Mouse (Mus musculus) cerebellum, adult (tissue): ENCODE data around the gene A4gnt.
"Not testable (repeated sequence)": the region's sequence is repeated elsewhere in the genome, so short reads cannot be mapped to it uniquely, and the experiment has no call there.

Source experiments
- ATAC-seq: cut with Nextera tagmentation; 2 replicates; pipeline ENCODE4 v1.9.2; 2017; ENCODE audit warnings: mild to moderate bottlenecking, moderate library complexity, mixed read lengths; ENCODE audit not compliant: insufficient number of reproducible peaks, low FRiP score, low TSS enrichment

A4gnt gene

DNA sequence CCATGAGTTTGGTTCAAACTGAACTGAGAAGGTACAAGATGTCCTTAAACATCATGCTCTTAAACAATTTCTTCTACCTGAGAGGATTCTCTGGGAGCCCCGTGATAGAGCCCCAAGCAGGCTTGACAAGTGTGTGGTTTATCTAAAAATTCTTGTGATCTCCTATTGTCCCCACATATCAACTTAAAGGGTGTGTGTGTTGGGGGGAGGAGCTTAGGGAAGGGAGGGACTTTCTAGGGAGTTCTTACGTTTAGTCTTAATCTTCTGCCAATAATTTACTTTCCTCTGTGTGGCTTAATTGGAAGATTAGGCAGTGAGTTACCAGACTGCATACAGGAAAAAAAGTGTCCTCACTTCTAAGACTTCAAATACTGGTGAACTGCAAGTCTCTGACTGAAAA is at the start of gene A4gnt:
Gene A4gnt (plus strand): TSS at position 301 of the 400 bp plus-strand sequence.
- no peak for ATAC-seq

DNA sequence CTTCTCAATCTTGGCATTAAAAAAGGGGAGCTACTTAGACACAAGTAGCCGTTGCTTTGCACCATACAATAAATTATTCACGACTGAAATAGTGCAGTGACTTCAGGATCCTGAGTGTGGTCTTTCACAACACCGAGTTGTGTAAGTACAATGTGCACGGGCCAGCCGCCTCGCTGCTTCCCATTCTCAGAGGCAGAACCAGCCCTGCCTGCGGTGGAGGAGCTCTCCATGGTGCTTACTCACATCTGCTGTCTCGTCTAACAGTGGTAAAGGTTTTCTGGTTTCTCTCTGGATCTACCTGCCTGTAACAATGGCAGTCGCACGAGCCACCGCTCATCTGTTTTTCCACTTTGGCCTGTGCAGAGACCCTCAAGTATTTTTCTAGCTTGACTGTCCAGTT is 48.6 kb upstream of the A4gnt start:
- no peak for ATAC-seq

DNA sequence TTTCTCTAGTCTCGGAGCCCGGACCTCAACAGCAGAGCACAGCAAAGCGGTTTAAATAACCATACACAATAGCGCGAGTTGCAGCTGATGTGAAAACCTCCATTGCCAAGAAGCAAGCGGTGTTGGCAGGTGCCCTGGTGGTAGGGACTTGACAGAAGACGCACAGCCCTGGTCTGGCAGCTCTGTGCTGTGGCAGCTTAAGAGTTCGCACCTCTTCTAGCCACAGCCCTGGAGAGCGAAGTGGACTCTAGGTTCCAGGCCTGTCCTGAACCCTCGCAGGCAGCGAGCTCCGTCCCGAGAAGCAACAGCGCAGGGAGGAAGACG is 44.3 kb upstream of the A4gnt start:
- ATAC-seq, result no peak

DNA sequence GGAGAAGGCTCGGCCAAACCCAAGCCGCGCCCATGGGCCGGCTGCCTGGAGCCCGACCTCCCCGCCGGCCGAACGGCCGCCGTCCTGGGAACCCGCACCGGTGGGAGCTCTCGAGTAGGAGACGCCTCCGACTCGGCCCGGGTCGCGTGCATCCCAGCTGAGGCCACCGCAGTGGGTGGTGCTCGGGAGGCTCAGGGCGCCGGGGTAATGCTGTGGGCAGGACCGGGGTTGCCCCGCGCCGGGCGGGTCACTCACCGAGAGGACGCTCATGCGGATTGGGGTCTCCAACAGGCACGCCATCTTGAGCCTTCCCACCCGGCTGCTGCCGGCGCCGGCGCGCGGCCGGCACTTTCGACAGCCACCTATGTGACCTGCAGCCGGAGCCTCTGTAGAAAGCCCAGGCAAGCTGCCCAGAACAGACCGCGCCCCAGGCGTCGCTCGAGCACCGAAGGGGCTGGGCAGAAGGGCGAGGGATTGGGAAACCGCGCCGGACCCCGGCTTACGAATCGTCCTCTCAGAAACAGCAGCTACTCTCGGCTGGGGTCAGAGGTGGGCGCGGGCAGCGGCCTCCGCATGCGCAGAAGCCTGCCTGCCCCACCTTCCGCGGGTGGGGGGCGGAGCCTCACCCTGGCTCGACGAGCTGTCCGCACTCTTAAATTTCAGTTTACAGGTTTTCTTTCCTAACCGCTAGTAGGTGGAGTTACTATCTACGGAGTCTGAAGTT is 43.8 kb upstream of the A4gnt start, which contains the start of gene Armc8:
Gene Armc8 (minus strand): TSS at position 553 of the 724 bp plus-strand sequence.
- ATAC-seq, result peak; percentile 91

DNA sequence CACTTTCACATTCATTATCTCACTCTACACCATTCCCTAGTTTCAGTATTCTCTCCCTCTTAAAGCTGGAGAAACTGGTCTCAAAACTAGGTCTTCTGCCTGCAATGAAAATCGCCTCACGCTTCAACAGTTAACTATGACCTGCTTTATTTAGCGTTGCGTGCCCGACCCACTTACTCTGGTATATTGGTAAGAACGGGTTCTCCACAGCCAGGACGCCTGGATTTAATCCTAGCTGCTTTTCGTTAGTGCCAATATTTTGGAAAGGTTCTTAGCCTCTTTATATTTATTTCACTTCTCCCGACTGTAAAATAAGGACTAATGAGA is 43.3 kb upstream of the A4gnt start:
- peak; percentile 50; the same call in 1 of the 2 replicates for ATAC-seq

DNA sequence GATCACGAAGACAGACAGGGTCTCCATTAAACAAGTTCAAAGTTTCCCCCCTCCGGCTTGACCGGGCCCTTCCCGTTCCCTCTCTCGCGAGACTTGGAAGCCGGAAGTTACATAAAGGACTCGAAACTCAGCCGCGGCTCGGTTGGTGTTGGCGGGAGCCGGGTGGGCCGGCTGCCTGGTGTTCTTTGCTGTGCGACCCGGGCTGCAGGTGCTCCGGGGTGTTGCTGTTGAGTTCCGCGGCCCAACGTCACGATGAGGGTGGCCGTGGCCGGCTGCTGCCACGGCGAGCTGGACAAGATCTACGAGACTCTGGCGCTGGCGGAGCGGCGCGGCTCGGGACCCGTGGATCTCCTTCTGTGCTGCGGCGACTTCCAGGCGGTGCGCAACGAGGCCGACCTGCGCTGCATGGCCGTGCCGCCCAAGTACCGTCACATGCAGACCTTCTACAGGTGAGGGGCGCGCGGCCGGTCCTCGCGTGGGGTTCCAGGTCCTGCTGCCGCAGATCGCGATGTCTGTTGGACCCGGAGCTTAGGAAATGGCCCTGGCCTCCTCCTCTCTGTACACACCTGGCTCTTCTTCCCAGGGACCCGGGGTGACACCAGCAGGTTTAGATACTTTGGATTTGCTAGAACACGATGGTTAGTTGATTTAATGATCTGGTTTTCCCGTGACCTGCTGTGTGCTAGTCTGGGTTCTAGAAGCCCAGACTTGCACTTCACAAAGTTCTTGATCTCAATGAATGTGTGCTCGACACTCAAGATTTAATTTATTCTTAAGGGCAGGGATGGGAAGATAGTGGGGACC is 36.4 kb upstream of the A4gnt start, which contains the start of gene Dbr1:
Gene Dbr1 (plus strand): TSS at position 123 of the 804 bp plus-strand sequence.
- peak; percentile 95 for ATAC-seq

DNA sequence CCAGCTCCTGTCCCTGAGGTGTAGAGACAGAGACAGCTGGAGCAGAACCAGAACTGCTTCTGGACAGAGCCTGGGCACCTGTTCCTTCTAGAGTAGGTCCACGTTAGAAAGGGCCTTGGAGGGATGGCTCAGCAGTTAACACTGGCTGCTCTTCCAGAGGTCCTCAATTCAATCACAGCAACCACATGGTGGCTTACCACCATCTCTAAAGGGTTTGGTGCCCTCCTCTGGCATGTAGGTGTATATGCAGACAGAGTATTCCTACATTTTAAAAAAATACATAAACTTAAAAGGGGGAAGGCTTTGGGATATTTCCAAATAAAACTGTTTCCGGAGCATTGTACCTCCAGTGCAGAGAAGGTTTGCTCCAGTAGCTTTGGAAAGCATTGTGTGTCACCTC is 31.6 kb upstream of the A4gnt start:
- ATAC-seq, result no peak

DNA sequence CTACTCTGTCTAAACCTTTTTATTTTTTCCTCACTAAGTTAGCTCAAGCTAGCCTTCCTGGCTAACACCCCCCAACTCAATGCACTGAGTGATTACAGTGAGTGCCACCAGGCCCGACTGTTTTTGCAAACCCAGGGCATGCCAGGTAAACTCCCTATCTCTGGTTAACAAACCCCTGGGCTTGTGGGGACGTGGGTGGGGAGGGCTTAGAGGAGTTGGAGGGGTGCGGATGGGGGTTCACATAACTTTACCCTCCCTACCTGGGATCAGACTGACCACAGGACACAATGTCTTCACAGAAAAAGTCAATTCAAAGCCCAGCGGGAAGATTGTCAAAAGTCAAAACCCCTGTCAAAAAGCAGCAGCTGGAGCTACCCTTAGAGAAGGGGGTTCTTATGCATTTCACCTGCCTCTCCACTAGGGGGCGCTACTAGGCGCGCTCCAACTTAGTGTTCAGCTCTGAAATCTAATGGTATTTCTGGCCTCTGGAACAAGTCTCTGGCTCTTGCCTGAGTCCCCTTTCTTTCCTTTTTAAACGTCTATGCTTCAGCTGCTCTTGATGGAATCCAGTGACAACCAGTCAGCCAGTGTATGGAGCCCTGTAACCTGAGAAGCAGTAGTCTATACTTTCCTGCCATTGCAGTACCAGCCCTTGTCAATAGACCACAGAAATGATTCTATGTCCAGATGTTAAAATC is 24.6 kb upstream of the A4gnt start:
- ATAC-seq, result peak; percentile 58; the same call in 1 of the 2 replicates

DNA sequence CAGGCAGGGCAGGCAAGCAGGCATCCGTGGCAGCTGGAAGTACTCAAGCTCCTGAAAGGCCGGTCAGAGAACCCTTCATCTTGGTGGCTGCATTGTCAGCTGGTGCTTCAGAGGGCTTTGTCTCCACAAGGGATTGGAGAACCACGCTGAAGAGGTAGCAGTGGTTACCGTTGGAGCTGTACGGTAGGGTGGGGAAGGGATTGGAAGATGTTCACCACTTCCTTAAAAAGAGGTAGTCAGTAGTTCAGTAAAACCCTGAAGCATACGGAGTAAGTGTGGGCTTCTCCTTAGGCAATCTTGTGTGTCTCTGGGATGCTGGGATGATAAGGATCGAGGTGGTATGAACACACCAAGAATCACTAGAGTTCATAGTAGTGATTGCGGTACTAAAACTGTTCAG is 21.2 kb upstream of the A4gnt start:
- ATAC-seq, result no peak

DNA sequence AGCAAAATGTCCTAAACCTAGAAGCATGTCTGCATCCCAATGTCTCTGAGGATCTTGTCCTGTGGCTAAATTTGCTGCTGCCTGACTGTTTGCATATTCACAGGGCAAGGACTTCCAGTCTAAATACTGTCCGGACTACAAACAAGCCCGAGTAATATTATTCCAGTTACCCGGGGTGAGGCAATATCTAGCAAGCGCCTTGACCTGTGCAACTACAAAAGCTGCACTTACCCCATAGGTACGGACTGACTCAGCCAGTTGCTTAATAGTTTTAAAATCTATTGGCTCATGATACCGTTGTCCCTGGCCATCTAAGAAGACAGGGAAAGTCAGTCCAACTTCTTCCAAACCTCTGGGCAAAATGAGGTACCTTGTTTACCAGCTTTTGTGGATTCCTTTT is 13.2 kb upstream of the A4gnt start:
- not testable (repeated sequence) for ATAC-seq

DNA sequence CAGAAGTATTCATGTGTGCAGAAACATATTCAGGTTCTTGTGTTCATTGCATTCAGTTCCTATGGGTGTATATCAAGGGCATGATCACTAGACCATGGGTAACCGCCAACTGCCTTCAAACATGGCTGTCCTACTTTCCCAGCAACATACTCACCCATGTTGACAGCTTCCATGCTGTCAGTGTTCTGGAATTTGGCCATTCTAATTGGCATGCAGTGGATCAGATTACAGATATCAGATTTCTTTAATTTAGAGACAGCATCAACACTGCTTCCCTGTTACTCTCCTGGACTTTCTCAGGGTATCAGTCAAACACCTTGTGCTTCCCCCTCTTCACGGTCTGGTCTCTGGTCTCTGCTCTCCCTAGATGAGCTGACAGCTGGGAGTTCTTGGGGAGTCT is 8.7 kb upstream of the A4gnt start:
- ATAC-seq, result no peak

DNA sequence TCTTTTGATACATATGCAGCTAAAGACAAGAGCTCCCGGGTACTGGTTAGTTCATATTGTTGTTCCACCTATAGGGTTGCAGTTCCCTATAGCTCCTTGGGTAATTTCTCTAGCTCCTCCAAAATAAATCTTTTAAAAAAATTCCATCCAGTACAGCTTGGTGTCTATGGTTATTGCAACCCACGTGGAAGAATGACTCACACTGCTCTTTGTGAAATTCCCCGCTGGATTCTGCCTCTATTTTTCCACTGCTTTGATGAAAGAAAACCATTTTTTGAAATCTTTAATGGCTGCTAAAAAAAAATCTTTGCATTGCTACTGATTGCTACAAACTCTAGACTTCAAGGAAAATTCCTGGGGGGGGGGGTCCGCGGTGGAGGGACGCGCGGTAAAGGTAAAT is 7.4 kb downstream of the A4gnt start:
- ATAC-seq, result no peak

DNA sequence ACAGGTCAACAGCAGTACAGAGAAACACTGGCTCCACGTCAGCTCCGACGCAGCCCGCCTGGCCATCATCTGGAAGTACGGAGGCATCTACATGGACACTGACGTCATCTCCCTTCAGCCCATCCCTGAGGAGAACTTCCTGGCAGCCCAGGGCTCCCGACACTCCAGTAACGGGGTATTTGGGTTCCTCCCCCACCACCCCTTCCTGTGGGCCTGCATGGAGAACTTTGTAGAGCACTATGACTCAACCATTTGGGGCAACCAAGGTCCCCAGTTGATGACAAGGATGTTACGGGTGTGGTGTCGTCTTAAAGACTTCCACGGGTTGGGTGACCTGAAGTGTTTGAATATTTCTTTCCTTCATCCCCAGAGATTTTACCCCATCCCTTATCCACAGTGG is 7.9 kb downstream of the A4gnt start:
- ATAC-seq, result no peak

DNA sequence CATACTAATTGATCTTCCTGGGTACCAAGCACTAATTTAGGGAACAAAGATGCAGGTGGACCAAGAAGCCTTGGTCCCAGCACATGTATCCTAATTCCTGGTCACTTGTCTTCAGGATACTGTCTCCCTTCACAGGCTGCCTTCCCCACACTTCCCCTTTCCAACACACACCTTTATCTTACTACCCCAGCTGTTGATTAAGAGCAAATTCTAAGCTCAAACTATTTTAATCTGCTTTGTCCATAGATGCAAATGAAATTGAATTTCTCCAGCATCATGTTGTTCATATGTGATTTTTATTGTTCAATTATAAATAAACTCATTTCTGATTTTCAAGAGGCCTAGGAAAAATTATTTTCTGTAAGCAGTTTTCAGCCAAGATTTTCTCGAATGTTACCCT is 9.7 kb downstream of the A4gnt start:
- ATAC-seq, result no peak

DNA sequence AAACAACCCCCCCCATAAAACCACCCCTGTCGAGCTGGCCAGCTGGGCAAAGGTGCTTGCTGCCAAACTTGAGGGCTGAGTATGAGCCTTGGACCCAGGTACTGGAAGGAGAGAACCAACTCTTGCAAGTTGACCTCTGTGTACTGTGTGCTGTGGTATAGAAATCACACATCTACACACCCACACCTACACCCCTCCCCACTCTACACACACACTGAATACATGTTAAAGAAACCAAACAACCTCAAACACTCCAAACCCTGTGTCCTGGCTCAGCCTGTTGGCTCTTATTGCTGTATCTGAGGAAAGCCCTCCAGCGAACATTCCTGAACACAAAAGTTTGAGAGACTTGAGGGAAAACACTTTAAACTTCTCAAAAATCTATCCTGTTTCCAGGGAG is 10.7 kb downstream of the A4gnt start:
- ATAC-seq, result no peak

DNA sequence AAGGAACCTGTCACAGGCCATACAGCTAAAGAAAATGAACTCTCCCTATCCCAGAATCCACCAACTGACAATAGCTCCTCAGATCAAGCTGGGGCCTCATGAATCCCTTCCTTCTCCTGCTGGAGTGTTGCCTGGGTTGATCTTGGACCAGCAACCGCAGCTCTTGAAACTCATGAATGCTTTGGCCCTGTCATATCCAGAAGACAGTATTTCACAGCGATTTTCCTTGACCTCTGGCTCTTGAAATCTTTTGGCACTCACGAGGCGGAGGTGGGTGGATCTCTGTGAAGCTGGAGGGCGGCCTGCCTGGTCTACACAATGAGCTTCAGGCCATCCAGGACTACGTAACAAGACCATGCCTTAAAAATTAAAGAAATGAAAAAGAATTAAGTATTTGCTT is 11.8 kb downstream of the A4gnt start:
- no peak for ATAC-seq

DNA sequence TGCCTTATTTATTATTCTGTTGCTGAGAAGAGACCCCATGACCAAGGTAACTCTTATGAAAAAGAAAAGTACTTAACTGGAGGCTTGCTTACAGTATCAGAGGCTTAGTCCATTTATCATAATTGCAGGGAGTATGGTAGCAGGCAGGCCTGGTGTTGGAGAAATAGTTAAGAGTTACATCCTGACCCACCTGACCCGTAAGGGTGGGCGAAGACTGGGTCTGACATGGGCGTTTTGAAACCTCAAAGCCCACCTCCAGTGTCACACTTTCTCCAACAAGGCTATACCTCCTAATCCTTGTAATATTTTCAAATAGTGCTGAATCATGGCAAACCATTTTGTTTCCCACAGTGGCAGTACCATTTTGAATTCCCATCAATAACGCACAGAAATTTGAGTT is 16.3 kb downstream of the A4gnt start:
- ATAC-seq, result no peak

DNA sequence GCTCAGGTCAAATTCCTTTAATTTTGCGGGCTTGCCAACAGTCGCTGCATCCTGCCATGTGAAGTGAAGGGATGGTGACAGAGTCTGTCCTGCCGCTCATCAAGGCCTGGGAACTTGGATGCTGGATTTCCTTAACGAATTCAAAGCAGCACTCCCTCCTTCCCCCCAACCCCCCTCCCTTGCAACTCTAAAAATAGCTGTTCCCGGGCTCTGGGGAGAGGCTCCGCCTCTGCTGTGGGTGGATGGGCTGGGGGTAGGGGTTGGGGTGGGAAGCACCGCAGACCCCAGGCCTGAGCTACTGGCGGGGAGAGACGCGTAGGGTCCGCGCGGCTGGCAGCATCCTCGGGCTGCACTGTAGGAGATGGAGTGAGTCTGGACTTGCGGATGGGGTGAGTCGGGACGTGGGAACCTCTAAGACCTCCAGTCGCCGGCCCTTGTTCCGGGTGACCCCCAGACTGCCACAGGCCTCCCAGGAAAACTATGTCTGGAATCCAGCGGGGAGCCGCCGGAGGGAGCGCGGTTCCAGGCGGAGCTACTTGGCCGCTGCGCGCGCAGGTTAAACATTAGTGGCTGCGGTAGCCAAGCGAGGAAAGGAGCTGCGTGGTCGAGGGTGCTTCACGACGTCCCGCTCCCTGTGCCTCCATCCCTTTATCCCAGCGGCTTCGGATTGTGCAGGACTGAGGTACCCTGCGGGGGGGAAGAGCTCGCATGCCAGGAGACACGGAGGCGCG is 17.1 kb downstream of the A4gnt start, which contains the start of gene Dzip1l:
Gene Dzip1l (plus strand): TSS at position 216 of the 731 bp plus-strand sequence.
- peak; percentile 65 for ATAC-seq

DNA sequence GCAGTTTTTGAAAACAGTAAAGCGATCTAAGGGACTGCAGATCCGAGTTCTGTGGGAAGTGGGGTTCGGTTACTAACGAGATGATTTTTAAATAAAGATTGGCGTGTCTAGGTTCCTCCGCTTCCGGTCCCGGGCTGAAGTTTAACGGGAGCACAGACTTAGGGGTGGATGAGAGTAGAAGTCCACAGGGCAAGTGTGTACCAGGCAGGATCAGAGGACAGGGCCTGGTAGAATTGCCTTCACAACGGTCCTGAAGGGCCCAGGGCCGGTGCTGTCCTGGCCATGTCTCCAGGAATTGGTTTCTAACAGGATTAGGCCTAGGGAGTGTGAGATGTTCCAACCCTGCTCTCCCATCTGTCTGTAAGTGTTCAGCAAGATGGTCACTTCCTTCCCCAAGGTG is 17.8 kb downstream of the A4gnt start:
- ATAC-seq, result peak; percentile 54; the same call in 1 of the 2 replicates

DNA sequence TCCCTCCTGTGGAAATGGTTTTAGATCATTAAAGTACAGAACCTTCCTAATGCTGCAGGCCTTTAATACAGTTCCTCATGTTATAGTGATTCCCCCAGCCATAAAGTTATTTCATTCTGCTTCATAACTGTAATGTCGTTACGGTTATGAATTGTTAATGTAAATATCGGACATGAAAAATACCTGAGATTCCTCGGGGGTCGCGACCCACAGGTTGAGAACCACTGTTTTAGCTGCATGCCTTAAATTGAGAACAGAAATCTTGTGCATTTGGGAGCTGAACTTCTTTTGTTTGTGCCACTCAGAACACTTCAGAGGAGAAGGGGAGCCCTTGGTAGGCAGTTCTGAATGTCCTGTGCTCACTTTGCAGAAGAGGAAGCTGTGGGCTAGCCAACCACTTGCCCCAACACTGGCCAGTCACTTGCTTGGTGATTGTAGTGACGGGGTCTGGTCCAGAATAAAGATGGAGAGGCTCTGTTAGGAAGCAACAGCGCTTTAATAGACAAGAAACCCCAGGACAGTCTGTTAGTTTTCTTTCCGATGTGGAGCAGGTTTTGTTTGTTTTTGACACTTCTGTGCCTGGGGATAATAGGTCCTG is 18.3 kb downstream of the A4gnt start:
- no peak for ATAC-seq
